Mouse (Mus musculus) intestine, postnatal 0 days (tissue): ENCODE results near the gene Sf3b5. TPM values are rescaled to one million over a fixed set of nuclear protein-coding genes. Genes with fewer than 3 reads are reported as not detected.
"Not testable (repeated sequence)": the region's sequence is repeated elsewhere in the genome, so short reads cannot be mapped to it uniquely, and the experiment has no call there.

Experiments used
- ATAC-seq: fragments of 200-750 bp; cut with Nextera tagmentation; 2 replicates; pipeline ENCODE4 v1.8.0; 2017; ENCODE audit warnings: mild to moderate bottlenecking, moderate TSS enrichment, moderate library complexity
- H3K27ac ChIP-seq: fragments of 300-500 bp; sonication (generic); 2 replicates; pipeline ENCODE4 v1.5.1; 2014; ENCODE audit warnings: mild to moderate bottlenecking, low read depth, low read length, moderate library complexity
- H3K27me3 ChIP-seq: fragments of 300-500 bp; sonication (generic); replicated peaks from 2 replicates; pipeline ENCODE4 v1.6.1; 2014; ENCODE audit warnings: low read length, mixed read lengths; ENCODE audit not compliant: control insufficient read depth, insufficient read depth
- H3K36me3 ChIP-seq: fragments of 300-500 bp; sonication (generic); 2 replicates; pipeline ENCODE4 v1.6.1; 2014; ENCODE audit warnings: mild to moderate bottlenecking, moderate library complexity; ENCODE audit not compliant: control insufficient read depth, insufficient read depth
- H3K4me1 ChIP-seq: fragments of 300-500 bp; sonication (generic); replicated peaks from 2 replicates; pipeline ENCODE4 v1.6.1; 2014; ENCODE audit warnings: antibody characterized with exemption, low read length, mixed read lengths; ENCODE audit not compliant: control insufficient read depth, insufficient read depth
- H3K4me2 ChIP-seq: fragments of 300-500 bp; sonication (generic); replicated peaks from 2 replicates; pipeline ENCODE4 v1.6.1; 2014; ENCODE audit warnings: low read depth, mild to moderate bottlenecking, moderate library complexity
- H3K4me3 ChIP-seq: fragments of 300-500 bp; sonication (generic); 2 replicates; pipeline ENCODE4 v1.5.1; 2014; ENCODE audit warnings: low read depth, low read length
- H3K9ac ChIP-seq: fragments of 300-500 bp; sonication (generic); 2 replicates; pipeline ENCODE4 v1.6.1; 2014; ENCODE audit warnings: mild to moderate bottlenecking, low read depth, low read length
- H3K9me3 ChIP-seq: fragments of 300-500 bp; sonication (generic); 2 replicates; pipeline ENCODE4 v1.6.1; 2016; ENCODE audit warnings: mixed run types; ENCODE audit not compliant: control insufficient read depth
- CTCF ChIP-seq: sonication (generic); IDR thresholded peaks from 2 replicates; pipeline ENCODE4 v1.5.1; 2016; ENCODE audit warnings: low read depth, mild to moderate bottlenecking, control low read depth, antibody characterized with exemption, moderate library complexity
- WGBS: fragments of 180-500 bp; shearing (Covaris S2); extraction: QIAGEN DNeasy Blood & Tissue Kit; methylation state at CpG from one replicate; pipeline ENCODE4 v1.1.7; 2014; 5-methylcytosine and 5-hydroxymethylcytosine counted together
- polyA plus RNA-seq: library from polyadenylated mRNA; unstranded; fragments of >200 nt; fragmentation: Nextera tagmentation; extraction: Ambion mirVana; gene quantifications from 2 replicates; pipeline ENCODE4 v1.2.1, GENCODE M21; 2015

Gene Sf3b5
- polyA plus RNA-seq, 1 experiment from 2014 or later = 22.6 TPM

- H3K4me3 ChIP-seq = no peak overlapping the region
- no peaks in the 10 kb centered on the region for H3K4me1 ChIP-seq
- no peaks in the 10 kb centered on the region for H3K36me3 ChIP-seq
- no peak overlapping the region for H3K27ac ChIP-seq
- no peaks in the 10 kb centered on the region for H3K9me3 ChIP-seq
- no peaks in the 10 kb centered on the region for H3K27me3 ChIP-seq
- no peak for ATAC-seq
- no peak overlapping the region for H3K4me2 ChIP-seq
- peak; percentile 83 for TF ChIP-seq CTCF
- 64% methylated on average over 7 of the region's 7 CpGs for WGBS
- H3K9ac ChIP-seq = no peak overlapping the region
Measured at GRCm38 (mm10) chr10:13018510-13018909, 13.4 kb downstream of the Sf3b5 start.

GRCm38 (mm10) chr10:13019026-13019425, 13.9 kb downstream of the Sf3b5 start:
- Histone ChIP-seq H3K4me1 (no peaks in the 10 kb centered on the region), H3K4me2 (no peak overlapping the region), H3K36me3 (no peaks in the 10 kb centered on the region), H3K4me3 (no peak overlapping the region), H3K27me3 (no peaks in the 10 kb centered on the region), H3K9ac (no peak overlapping the region), H3K9me3 (no peaks in the 10 kb centered on the region), H3K27ac (no peak overlapping the region)
- WGBS = 82% methylated on average over 5 of the region's 5 CpGs
- ATAC-seq = no peak
- no peak for TF ChIP-seq CTCF

GRCm38 (mm10) chr10:13022103-13022502, 17.0 kb downstream of the Sf3b5 start:
- Histone ChIP-seq H3K36me3 (no peaks in the 10 kb centered on the region), H3K9me3 (no peaks in the 10 kb centered on the region), H3K9ac (no peak overlapping the region), H3K4me3 (no peak overlapping the region), H3K27me3 (no peaks in the 10 kb centered on the region), H3K27ac (no peak overlapping the region), H3K4me2 (no peak overlapping the region), H3K4me1 (no peaks in the 10 kb centered on the region)
- 56% methylated on average over 4 of the region's 4 CpGs for WGBS
- ATAC-seq = no peak
- no peak for TF ChIP-seq CTCF

- not testable (repeated sequence) for H3K27ac ChIP-seq, ATAC-seq, H3K4me2 ChIP-seq, H3K9me3 ChIP-seq, H3K27me3 ChIP-seq, H3K4me1 ChIP-seq, H3K9ac ChIP-seq, H3K36me3 ChIP-seq, H3K4me3 ChIP-seq
- WGBS = 74% methylated on average over 3 of the region's 3 CpGs
Measured at GRCm38 (mm10) chr10:13023985-13024384, 18.8 kb downstream of the Sf3b5 start.

- WGBS = 87% methylated on average over 5 of the region's 5 CpGs
- H3K27ac ChIP-seq = no peak overlapping the region
- no peak overlapping the region for H3K9ac ChIP-seq
- no peaks in the 10 kb centered on the region for H3K4me1 ChIP-seq
- H3K9me3 ChIP-seq = no peaks in the 10 kb centered on the region
- no peak for ATAC-seq
- H3K4me2 ChIP-seq = no peak overlapping the region
- no peaks in the 10 kb centered on the region for H3K27me3 ChIP-seq
- TF ChIP-seq CTCF = no peak
- H3K36me3 ChIP-seq = no peaks in the 10 kb centered on the region
- no peak overlapping the region for H3K4me3 ChIP-seq
Measured at GRCm38 (mm10) chr10:13027702-13028101, 22.6 kb downstream of the Sf3b5 start.

GRCm38 (mm10) chr10:13028215-13028614, 23.1 kb downstream of the Sf3b5 start:
- 74% methylated on average over 1 of the region's 1 CpGs for WGBS
- TF ChIP-seq CTCF = no peak
- H3K9me3 ChIP-seq = no peaks in the 10 kb centered on the region
- no peak overlapping the region for H3K4me2 ChIP-seq
- no peak overlapping the region for H3K27ac ChIP-seq
- no peaks in the 10 kb centered on the region for H3K27me3 ChIP-seq
- ATAC-seq = no peak
- no peak overlapping the region for H3K9ac ChIP-seq
- H3K4me3 ChIP-seq = no peak overlapping the region
- no peaks in the 10 kb centered on the region for H3K4me1 ChIP-seq
- no peaks in the 10 kb centered on the region for H3K36me3 ChIP-seq

- Histone ChIP-seq H3K4me3 (no peak overlapping the region), H3K36me3 (no peaks in the 10 kb centered on the region), H3K27ac (no peak overlapping the region), H3K27me3 (no peaks in the 10 kb centered on the region), H3K4me1 (no peaks in the 10 kb centered on the region), H3K9ac (no peak overlapping the region), H3K9me3 (no peaks in the 10 kb centered on the region), H3K4me2 (no peak overlapping the region)
- no peak for TF ChIP-seq CTCF
- no peak for ATAC-seq
- 89% methylated on average over 5 of the region's 5 CpGs for WGBS
Measured at GRCm38 (mm10) chr10:13029416-13029815, 24.3 kb downstream of the Sf3b5 start.
